Mouse (Mus musculus) left cerebral cortex, adult 2 months (tissue): Measurements from ENCODE around the gene Fads6. TPM values are rescaled to one million over a fixed set of nuclear protein-coding genes. Genes with fewer than 3 reads are reported as not detected.
A peak's percentile ranks its signal among the peaks of the same experiment; 100 is the strongest.

Experiments
- DNase-seq, 2 experiments: peaks; one replicate each; pipeline ENCODE4 v3.0.0; 2021 to 2022; ENCODE audit warnings: low spot score in 2 of 2, mixed read lengths in 1 of 2; ENCODE audit errors: extremely low spot score in 1 of 2
- H3K27ac ChIP-seq: fragments of 200-600 bp; 2 replicates; pipeline ENCODE4 v1.8.1; 2022
- H3K4me3 ChIP-seq: fragments of 200-600 bp; 2 replicates; pipeline ENCODE4 v1.8.1; 2022
- CTCF ChIP-seq: fragments of 200-600 bp; IDR thresholded peaks from 2 replicates; pipeline ENCODE4 v1.8.1; 2022; ENCODE audit warnings: antibody characterized with exemption, mild to moderate bottlenecking, moderate library complexity
- intact Hi-C: fragments of 180-260 bp; cut with DNase I; formaldehyde crosslinking; loops from one replicate; pipeline ENCODE4 v1.15.1; 2025
- total RNA-seq, 2 experiments: library from RNA; stranded (reverse); gene quantifications; 2 replicates each; pipeline ENCODE4 v1.2.3; 2021

The Fads6 gene
- total RNA-seq, 2 experiments from 2014 or later: 11.4 to 13.5 TPM

DNA sequence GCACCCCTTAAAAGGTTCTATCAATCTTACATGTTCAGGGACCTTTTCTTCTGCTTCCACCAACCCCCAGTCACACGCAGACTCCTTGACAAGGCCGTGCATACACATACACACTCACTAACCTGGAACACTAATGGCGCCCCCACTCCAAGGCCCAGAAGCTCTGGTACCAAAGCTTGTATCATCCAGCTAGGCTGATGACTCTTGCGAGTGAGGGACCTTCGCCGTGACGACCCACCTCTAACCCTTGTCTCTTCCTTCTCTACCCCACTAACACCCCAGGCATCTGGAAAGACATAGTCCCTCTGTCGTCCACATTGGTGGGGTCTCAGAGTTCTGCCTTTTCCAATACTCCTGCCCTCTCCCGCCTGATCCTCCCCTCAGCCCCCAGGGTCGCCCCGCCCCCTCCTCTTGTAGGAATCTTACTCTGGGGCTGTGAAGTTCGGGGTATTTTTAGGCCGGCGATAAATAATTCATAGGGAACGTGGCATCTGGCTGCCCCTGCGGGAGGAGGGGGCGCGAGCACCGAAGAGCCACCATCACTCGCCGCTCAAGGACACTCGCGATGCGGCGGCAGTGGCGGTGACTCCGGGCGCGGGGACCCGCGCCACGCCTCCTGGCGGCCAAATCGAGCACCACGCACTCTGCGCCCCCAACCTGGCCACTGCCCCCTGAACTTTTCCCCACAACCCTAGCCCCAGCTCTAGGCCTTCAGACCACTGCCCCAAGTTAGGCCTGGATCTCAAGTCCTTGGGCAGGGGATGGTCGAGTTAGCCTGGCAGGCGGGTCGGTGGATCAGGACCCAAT, 32.4 kb downstream of the Fads6 start:
- TF ChIP-seq CTCF: peak; percentile 54
- DNase-seq: no peak
- H3K27ac ChIP-seq: no peak overlapping the region; the same call in 1 of the 2 replicates
- intact Hi-C loops: no loop called here
- H3K4me3 ChIP-seq: peak overlapping the region; percentile 10; the same call in 1 of the 2 replicates

DNA sequence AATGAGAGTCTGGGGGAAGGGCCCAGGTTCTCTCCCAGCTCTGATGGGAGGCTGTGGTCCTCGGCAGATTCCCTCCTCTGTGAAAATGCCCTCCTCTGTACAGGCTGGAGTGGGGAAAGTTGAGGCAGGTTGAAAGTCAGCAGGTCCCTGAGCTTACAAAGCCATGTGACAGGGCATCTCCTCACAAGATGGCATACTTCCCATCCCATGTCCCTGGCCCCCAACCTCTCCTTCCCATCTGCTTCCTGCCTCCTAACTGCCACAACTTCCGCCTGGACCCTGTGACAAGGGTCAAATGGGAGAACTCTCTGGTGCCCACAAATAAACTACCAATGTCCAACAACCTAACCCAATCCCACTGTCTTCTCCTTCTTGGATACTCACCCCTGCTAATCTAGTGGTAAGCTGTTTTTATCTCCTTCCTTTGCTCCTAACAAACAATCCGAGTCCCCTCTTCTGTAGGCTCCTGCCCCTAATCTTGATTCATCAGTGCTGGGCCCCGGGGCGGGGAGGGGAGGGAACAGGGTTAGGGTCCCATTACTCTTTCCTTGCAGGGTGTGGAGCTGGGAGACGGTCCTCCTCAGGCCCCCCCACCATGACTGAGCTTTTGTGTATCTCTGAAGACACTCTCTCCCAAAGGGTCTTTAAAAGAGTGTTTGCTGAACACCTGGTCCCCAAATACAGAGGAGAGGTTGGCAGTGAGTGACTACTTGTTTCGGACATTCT, 33.2 kb downstream of the Fads6 start:
- intact Hi-C loops: no loop called here
- no peak for TF ChIP-seq CTCF
- DNase-seq: no peak
- Histone ChIP-seq H3K4me3 (no peak overlapping the region), H3K27ac (no peak overlapping the region)

DNA sequence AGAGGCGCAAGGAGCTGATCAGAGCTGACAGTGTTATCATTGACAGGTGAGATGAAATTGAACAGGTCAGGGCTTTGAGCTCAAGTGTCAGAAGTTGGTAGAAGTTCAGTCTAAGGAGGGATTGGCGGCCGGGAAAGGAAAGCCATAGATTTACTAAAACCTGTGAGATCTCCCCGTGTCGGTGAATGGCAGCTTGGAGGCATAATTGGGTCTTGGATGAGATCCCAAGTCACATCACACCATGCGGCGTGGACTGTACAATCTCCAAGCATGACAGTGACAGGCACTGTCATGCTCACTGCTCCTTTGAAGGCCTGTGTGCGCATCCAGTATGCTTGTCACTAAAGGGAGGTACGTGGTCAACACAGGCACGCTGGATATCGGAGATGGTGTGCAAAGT, 34.5 kb downstream of the Fads6 start:
- Histone ChIP-seq H3K4me3 (no peak overlapping the region), H3K27ac (no peak overlapping the region)
- intact Hi-C loops: no loop called here
- DNase-seq: no peak
- TF ChIP-seq CTCF: no peak

DNA sequence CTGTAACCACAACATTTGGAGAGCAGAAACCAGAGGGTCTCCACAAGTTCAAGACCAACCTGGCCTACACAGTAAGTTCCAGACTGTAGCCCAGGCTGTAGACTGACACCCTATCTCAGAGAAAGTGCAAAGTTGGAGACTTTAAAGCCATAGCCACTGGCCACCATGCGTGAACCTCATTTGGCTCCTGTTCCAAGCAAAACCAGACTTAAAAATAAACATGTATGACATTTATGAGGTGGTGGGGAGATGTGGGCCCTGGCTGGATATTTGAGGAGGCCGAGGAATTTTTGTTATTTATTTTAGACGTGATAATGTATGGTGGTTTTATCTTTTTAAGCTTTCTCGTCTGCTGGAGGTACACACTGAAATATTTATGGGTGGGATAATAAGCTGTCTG, 38.3 kb downstream of the Fads6 start:
- Histone ChIP-seq H3K27ac (no peak overlapping the region), H3K4me3 (no peak overlapping the region)
- DNase-seq: no peak
- TF ChIP-seq CTCF: no peak
- intact Hi-C loops: no loop called here

DNA sequence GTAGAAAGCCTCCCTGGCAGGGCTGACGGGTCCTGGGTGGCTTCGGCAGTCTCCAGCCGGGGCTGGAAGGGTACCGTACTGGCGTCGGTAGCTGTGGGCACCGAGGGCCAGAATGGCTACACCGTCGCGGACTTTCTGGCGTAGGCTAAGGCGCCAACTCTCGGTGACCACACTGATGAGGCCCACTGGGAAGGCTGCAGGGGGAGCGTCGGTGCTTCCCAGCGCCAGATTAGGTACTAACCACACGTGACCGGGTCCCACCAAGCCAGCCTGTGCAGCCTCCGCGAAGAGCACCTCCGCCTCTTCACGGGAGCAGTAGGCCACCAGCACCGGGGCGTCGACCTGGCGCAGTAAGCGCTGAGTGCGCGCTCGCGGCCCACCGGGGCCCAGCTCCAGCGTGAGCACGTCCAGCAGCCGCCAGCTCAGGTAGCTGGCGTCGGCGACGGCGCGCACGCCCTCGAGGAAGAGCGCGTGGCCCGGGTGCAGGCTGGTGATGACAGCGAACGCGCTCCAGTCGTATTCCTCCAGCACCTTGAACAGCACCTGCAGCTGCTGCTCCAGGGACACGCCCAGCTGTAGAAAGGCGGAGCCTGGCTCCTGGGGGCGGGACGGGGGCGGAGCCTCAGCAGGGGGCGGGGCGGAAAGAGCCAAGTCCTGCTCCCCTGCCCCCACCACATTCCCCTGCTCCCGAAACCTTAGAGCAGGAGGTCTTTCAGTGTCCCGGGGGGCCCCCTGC, 39.5 kb downstream of the Fads6 start:
- no peak overlapping the region for H3K27ac ChIP-seq
- DNase-seq: no peak
- intact Hi-C loops: no loop called here
- no peak for TF ChIP-seq CTCF
- no peak overlapping the region for H3K4me3 ChIP-seq

DNA sequence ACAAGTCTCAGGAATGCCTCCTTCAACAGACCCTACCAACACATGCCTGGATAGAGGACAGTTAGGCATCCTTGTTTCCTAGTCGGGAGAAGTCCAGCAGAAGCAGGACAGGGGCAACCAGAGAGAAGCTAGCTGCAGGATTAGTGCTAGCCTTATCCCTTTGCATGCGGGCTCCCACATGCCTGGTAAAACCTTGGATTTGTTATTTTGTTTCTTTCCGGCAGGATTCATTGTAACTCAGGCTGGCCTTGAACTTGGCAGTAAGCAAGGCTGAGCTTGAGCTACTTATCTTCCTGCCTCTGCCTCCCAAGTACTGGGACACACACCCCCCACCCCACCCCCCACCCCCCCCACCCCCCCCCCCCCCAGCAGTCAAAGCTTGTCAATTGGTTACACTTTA, 46.2 kb downstream of the Fads6 start:
- no peak for DNase-seq
- intact Hi-C loops: no loop called here
- no peak for TF ChIP-seq CTCF
- Histone ChIP-seq H3K4me3 (no peak overlapping the region), H3K27ac (no peak overlapping the region)

DNA sequence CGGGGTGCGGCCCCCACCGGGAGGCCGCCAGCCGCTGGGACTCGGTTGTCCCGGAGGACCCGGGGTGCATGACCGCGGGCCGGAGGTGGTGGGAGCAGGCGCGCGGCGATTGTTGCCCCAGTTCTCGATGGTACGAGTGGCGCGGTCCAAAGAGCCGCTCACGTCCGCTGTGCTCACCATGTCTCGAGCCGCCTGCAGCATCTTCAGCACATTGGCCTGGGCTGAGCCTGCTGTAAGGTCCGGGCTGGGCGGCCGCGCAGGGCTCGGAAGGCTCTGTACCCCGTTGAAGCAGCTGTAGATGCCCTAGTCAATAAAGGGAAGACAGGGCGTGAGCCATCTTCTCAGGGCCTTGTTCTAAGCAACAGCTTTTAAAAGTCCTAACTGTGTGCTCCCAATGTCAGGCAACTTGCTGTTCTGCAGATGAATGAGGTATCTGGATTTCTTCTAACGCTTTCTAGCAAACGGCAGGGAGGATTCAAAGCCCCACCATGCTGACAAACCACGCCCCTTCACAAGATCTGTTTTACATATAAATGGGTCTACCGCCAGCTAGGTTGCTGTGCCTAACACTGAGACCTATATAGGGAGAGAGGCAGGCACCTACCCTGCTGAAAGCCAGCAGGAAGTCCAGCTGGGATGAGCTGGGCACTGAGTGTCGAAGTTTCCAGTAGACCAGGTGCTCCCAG, 46.9 kb downstream of the Fads6 start:
- no peak for TF ChIP-seq CTCF

DNA sequence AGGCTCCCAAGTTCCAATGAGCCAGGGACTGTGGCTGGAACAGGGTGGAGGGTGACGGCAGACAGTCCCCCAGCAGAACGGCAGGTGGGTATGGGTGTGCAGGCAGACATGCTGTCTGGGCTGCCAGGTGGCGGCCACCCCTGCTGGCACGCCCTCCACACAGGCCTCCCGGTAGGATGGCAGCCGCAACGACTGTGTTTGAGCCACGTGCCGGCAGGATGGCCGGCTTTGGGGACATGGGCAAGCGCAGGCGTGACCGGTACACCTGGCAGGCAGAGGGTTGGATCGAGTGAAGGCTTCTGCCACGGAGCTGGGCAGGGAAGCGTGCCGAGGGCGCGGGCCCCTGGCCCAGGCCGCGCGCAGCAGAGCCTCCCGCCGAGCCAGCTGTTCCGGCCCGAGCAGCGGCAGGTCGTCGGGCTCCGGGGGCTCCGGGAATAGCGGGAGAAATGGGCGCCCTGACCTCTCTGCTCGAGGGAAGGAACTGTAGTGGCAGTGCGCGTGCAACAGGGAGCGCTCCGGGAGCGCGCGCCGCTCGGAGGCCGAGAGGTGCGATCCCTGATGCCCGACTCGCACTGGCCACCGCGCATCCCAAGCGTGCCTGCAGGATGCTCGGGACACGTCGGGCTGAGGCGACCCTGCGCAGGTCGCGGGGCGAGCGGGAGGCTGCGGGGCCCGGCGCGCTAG, 47.6 kb downstream of the Fads6 start:
- intact Hi-C loops: no loop called here
- TF ChIP-seq CTCF: no peak; the same call in none of the 2 replicates
- no peak overlapping the region for H3K27ac ChIP-seq
- no peak for DNase-seq
- H3K4me3 ChIP-seq: peak overlapping the region; percentile 38

More for the DNA sequence above, 46.9 kb downstream of the Fads6 start:
- no peak for DNase-seq
- Histone ChIP-seq H3K27ac (no peak overlapping the region), H3K4me3 (peak overlapping the region; percentile 38)
- intact Hi-C loops: no loop called here

DNA sequence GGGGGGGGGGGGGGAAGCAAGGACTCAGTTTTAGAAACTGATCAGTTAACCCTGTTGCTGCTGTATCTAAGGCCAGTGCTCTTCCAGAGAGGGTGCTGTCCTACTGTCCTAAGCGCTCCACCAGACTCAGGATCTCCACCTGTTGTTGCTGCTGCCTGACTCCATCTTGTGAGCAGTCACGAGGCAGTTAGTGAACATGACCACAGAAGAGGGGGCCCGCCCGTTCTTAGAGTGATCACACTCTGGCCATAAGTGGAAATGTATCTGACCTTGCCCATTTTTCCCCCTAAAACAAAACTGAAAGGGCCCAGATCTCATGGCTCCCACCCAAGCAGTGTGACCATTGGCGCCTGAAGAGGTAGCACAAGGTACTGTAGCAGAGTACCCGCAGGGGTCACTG, 49.5 kb downstream of the Fads6 start:
- no peak for TF ChIP-seq CTCF
- intact Hi-C loops: no loop called here
- H3K27ac ChIP-seq: no peak overlapping the region
- no peak overlapping the region for H3K4me3 ChIP-seq
- no peak for DNase-seq

DNA sequence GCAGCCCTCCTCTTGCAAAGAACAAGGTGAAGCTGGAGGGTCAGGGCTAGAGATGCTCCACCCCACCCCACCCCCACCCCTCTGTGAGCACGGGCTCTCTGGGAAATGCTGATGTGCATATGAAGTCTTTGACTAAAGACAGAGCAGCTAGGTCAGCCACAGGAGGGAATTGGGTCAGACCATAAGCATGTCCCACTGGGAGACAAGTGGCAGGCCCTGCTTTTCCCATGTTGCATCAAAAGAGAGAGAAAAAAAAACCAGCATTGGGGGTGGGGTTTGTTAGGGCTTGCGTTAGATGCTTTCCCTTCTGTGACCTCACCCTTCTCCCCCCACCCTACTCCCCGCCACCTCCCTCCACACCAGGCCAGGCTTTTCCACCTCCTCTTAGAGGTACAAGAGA, 50.2 kb downstream of the Fads6 start:
- Histone ChIP-seq H3K27ac (no peak overlapping the region), H3K4me3 (no peak overlapping the region)
- no peak for TF ChIP-seq CTCF
- DNase-seq: no peak
- intact Hi-C loops: no loop called here

DNA sequence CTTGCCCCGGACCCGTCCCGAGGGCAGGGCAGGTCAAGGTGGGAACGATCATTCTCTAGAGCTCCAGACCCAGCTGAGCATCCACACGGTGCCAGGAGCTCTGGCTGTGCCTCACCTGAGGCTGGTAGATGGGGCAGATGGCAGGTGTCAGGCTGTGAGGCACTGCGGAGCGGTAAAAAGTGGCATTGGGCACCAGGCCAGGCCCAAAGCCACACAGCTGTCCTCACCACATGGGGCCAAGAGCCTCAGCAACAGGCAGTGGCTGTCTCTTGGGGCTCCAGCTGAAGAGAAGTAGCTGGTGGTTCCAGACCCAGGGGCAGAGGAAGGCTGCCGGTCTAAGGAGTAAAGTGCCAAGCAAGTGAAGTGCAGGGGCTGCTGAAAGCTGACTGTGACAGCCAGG, 51.1 kb downstream of the Fads6 start:
- no peak overlapping the region for H3K27ac ChIP-seq
- intact Hi-C loops: no loop called here

More for the DNA sequence above, 51.1 kb downstream of the Fads6 start:
- DNase-seq: no peak
- no peak overlapping the region for H3K4me3 ChIP-seq
- no peak for TF ChIP-seq CTCF
